Mouse (Mus musculus) adrenal gland, adult (tissue): ENCODE data around the gene Cdk14.

Source experiments
- DNase-seq, 2 experiments: peaks; one replicate each; pipeline ENCODE4 v3.0.0; 2022 to 2023; ENCODE audit warnings: low spot score in 1 of 2; ENCODE audit not compliant: inconsistent age in 2 of 2

The Cdk14 gene

DNA sequence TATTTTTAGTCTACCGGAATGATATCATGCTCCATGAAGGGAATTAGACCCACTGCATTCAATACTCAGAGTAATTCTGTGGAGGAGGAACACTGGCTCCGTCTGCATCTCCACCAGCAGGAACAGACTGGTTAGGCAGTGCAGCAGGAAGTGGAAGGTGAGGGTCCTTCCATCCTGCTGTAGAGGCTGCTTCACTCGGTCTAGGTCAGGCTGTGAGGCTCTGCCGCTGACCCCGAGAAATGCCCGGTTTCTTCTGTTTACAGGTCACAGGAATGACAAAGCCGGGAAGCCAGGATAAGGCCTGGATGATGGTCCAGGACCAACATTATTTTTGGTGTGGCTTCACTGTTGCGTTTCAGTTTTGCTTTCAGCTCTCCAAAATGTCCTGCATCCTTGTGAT lies 553.2 kb downstream of the Cdk14 start:
- DNase-seq, result no peak

- no peak for DNase-seq
Measured at GRCm38 (mm10) chr5:4866099-4866498, 554.0 kb downstream of the Cdk14 start.

DNA sequence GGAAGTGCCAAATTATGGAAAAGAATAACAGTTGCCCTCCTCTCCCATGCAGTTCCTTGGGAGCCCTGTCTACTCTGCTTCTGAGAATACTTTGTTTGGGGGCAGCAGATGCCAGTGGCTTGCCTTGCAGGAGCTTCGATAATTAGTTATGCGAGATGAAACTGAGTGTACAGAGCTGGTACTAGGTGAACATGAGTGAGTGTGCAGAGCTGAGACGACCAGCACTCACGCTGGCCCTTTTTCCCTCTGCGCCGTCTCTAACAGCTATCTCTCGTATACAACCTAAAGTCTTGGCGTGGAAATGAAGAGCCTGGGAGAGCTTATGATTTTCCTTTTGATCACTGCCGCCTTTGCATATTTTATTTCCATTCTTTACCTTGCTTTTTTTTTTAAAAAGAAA lies 558.5 kb downstream of the Cdk14 start:
- DNase-seq, result no peak

DNA sequence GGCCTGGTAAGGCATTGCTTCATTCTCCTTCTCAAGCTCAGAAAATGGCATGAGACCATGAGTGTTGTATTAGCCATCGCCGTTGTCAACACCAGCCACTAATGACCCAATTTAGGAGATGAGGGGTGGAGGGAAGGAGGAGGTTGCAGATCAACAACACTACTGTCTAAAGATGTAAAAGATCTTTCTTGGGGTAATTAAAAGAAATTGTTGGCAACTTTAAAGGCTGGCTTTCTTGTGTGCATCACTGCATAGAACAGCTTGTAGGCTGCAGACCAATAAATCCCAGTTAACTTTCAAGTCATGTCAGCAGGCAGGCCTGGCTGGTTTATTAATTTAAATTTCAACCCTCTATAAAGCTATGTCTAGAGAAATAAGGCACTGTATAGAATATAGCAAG lies 559.0 kb downstream of the Cdk14 start:
- DNase-seq, result no peak

DNA sequence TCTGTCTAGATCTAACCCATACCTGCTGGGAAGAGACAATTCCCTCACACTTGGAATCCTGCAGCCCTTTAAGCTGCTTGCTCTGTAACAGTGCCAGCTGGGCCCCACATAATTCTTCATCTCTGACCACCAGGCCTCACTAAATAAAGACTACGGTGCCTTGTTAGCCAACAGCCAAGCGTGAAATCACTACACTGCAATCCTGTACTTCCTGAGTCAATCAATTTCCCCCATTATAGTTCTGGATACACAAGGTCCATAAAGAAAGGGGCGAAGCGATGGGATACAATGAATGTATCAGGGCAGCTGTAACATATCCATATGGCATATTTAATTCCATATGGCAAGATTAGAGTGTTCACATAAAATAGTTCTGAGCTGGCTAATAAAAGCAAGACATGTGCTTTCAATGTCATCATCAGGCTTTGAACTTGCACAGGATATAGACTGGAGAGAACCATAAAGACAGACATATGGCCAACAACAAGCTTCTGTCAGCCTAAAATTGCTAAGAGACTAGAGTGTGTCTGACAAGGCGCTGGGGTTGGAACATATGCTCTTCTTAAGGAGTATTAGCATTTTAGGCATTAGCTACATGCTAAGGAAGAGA lies 562.0 kb downstream of the Cdk14 start:
- DNase-seq, result no peak

DNA sequence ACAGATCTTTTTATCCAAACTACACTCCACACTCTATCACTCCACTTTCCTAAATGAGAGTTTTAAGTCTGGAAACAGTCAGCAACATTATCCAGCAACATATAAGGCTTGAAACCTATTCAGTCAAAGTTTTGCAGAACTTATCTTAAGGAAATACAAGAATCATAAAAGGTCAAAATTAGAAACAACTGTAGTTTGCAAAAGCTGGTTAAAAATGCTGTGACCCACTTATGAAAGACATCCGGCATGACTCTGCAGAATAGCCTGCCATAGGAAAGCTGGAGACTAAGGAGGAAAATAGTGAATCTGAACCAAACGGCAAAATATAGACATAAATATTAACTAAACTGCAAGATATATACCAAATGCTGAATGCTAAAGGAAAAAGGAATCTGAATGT lies 566.6 kb downstream of the Cdk14 start:
- DNase-seq, result no peak

DNA sequence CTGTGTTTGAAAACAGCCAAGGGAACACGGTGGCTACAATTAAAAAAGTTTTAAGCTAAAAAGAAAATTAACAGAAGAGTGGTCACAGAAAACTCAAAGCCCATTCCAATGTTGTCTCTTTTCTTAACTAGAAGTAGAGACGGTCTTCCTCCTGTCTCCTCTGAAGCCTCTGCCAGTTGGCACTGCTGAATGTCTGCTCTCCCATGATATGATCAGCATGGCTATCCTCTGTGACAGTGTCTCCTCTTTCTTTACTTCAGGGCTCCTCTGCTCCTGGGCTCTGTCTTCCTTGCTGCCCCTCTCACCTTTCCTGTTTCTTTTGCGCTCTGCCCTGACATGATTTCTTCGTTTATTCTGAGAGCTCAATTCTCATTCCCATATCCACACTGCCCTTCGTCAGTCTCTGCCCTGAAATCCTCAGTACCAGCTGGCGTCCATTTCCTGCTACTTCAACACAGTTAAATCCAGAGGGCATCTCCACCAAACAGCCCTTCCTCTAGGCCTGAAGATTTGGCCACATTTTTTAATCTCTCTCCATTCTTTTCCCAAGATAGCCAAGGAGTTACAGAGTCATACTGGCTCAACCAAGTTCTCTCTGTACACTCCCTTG lies 567.3 kb downstream of the Cdk14 start:
- DNase-seq, result no peak

DNA sequence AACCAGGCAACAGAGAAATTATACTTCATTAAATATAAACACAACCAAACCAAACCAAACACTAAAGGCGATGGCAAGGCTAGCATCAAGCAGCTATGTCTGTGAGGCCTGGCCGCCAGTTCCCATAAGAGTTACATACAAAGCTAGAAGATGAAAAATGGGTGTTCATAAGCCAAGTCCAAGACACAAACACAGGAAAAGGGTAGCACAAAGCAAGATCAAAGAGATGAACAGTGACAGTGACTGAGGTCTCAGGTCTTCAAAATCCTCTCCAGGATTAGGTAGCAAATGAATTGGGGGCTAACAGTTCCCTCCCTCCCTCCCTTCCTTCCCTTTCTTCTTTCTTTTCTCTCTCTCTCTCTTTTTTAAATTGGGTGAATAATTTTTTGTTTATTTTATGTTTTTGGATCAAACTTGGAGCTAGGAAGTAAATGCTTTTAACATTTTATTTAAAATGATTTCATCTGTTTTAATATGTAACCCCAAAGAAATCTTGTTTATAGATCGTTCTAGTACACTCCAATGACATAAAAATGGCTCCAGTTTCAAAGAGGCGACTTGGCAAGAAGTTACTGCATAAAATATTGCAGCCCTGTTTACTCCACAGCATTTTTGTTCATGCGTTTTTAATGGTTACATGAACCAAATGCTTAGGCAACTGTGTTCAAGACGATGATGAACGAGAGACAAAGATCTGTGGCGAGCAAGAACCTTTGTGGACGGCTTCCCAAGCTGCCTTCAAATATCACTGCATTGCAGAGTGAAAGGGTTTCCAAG lies 568.0 kb downstream of the Cdk14 start:
- DNase-seq, result no peak

GRCm38 (mm10) chr5:4851245-4851933 lies 568.7 kb downstream of the Cdk14 start:
- DNase-seq, result no peak

DNA sequence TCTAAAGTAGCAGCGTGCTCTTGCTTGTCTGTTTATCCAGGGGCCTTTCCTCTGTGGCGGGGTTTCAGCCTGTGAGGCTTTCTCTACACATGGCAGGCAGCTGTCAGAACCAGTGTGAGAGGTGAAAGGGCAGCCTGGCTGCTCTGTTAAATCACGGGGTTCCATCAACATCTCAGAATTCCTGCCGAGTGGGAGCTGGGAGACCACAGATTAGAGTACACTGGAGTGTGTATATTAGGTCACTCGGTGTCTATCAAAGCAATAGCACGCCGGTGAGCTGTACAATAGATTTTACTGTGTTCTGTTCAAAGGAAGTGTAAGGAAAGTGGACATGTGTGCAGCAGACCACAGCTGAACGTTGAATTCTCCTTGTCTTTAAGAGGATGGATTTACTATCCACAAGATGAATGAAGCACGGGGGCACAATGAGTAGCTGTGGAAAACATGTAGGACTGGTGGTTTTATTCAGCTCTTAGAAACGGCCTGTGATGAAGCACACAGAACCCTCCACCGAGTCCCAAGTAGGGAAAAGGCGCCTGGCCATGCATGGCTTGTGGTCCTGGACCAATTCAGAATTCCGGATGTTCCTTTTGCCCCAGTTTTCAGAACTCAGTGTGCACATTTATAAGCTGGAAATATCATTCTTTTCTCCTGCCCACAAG lies 585.2 kb downstream of the Cdk14 start:
- peak in 1 of 2 experiments; percentile 35 for DNase-seq

GRCm38 (mm10) chr5:4833940-4834339 lies 586.2 kb downstream of the Cdk14 start:
- DNase-seq, result no peak

DNA sequence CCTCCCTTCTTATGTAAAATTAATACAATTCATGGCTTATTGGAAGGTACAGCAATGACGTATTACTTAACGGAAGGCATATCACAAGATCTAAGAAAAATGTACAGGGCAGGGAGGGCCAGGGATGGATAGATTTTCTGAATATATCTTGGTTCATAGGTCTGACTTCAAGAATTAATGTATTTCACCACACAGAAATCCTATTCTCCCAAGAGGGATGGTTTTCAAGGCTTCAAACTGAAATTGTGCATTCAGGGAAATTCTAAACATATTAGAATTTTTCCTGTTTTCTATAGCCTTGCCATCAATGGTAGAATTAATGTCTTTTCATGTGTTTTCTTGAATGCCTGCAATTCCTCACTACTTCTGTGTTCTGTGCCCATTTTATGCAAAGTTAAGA lies 593.2 kb downstream of the Cdk14 start:
- no peak for DNase-seq

DNA sequence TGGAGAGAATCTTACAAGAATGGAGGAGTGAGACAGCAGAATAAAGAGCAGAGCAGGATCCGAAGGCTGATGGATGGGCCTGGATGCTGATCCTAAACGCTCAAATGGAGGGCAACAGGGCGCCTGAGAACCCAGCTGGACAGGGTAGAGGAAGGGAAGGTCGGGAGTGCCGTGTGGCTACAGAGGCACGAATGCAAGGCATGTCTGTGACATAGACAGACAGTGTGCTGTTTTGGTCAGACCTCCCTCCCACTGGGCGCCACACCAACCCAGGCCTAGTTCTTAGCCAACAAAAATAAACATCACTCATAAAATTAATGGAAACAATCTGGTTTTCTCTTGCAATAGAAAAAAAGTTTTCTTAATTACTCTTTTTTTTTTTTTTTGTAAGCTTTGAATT lies 594.2 kb downstream of the Cdk14 start:
- DNase-seq, result peak; percentile 5 to 43

- DNase-seq, result no peak
Measured at GRCm38 (mm10) chr5:4825076-4825475, 595.0 kb downstream of the Cdk14 start.

GRCm38 (mm10) chr5:4824171-4824570 lies 595.9 kb downstream of the Cdk14 start:
- DNase-seq, result no peak

GRCm38 (mm10) chr5:4822041-4822440 lies 598.1 kb downstream of the Cdk14 start:
- DNase-seq, result no peak

DNA sequence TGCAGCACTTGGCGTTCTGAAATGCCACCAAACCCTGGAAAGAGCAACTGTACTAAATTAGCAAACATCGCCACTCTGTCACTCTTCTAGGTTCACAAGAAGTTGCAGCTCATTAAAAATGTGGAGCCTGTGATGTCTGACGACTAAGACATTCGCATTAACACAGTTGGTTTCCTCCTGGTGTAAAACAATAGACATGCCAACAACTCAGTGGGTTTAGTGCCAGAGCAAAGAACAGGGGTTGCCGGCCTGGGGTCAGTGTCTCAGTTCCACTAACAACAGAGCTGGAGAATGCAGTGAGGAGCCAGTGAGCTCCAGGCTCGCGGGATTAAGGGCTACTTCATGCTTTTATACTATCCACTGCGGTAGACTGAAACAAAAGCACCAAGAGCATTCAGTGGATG lies 598.7 kb downstream of the Cdk14 start:
- DNase-seq, result no peak

- DNase-seq, result no peak
Measured at GRCm38 (mm10) chr5:4816981-4817380, 603.1 kb downstream of the Cdk14 start.

DNA sequence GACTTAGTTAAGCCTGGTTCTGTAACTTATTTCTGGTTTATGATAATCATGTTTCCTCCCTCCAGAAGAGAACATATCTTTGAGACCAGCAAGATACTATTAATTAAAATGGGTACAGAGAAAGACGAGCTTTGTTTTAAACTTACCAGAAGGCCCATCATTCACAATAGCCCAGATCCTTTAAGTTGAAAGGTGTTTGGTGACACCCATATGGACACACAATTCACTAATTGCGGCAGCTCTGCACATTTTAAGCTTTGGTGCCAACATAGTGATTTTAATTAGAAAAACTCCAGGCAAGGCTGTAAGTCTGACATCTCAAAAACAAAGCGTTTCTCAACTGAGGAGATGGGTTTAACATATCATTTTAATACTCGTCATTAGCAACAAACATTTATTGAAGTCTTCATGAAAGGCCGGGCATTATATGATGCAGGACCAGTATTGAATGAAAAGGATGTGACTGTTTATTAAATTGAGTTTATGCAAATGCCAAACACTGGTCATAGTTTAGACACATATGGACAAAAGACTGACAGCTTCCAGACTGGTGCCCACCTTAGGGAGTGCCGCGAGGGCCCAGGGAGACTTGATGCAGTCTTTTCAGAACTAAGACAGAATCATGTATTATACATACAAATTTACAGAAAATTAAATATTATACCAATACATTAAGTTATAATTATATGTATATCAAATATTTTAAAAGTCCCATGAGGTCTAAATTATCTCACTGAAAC lies 605.5 kb downstream of the Cdk14 start:
- no peak for DNase-seq

DNA sequence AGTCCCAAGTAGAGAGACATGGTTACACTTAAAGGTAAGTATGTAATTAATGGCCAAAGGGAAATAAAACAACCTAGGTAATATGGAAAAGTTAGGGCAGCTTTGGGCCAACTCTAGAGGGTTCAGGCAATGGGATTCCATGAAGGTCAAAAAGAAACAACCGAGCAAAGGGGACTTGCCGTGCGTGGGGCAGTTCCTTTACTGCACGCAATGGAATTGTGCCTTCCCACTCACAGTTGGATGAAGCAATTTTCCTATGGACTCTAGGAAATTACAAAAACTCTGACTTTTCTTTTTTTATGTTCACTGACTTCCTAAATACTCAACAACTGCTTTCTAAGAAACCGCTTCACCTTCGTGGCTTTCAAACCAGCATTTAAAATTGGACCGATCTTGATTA lies 606.8 kb downstream of the Cdk14 start:
- no peak for DNase-seq
